Mouse (Mus musculus) hindbrain, embryonic 11.5 days (tissue): ENCODE data around the gene Fyttd1. TPM values are rescaled to one million over a fixed set of nuclear protein-coding genes. Genes with fewer than 3 reads are reported as not detected.

ENCODE experiments used
- ATAC-seq: fragments of 200-750 bp; cut with Nextera tagmentation; 2 replicates; pipeline ENCODE4 v1.8.0; 2017; ENCODE audit warnings: mild to moderate bottlenecking, moderate TSS enrichment, moderate library complexity; ENCODE audit not compliant: low FRiP score
- DNase-seq: peaks from one replicate; pipeline ENCODE4 v3.0.0-alpha.2; 2015; ENCODE audit warnings: low spot score
- H3K27ac ChIP-seq: fragments of 300-500 bp; sonication (generic); 2 replicates; pipeline ENCODE4 v1.5.1; 2014; ENCODE audit warnings: mild to moderate bottlenecking, low read depth, low read length
- H3K27me3 ChIP-seq: fragments of 300-500 bp; sonication (generic); 2 replicates; pipeline ENCODE4 v1.6.1; 2014; ENCODE audit warnings: mild to moderate bottlenecking, low read length, moderate library complexity, mixed read lengths; ENCODE audit not compliant: control insufficient read depth, insufficient read depth
- H3K36me3 ChIP-seq: fragments of 300-500 bp; sonication (generic); 2 replicates; pipeline ENCODE4 v1.6.1; 2014; ENCODE audit warnings: mild to moderate bottlenecking, low read length, moderate library complexity, mixed read lengths; ENCODE audit not compliant: control insufficient read depth, insufficient read depth
- H3K4me1 ChIP-seq: fragments of 300-500 bp; sonication (generic); replicated peaks from 2 replicates; pipeline ENCODE4 v1.6.1; 2014; ENCODE audit warnings: low read length, mixed read lengths; ENCODE audit not compliant: control insufficient read depth, insufficient read depth
- H3K4me2 ChIP-seq: fragments of 300-500 bp; sonication (generic); replicated peaks from 2 replicates; pipeline ENCODE4 v1.6.1; 2014; ENCODE audit warnings: mild to moderate bottlenecking, low read depth, low read length
- H3K4me3 ChIP-seq: fragments of 300-500 bp; sonication (generic); 2 replicates; pipeline ENCODE4 v1.5.1; 2014; ENCODE audit warnings: low read depth, low read length
- H3K9ac ChIP-seq: fragments of 300-500 bp; sonication (generic); 2 replicates; pipeline ENCODE4 v1.6.1; 2014; ENCODE audit warnings: low read depth, low read length
- H3K9me3 ChIP-seq: fragments of 300-500 bp; sonication (generic); 2 replicates; pipeline ENCODE4 v1.6.1; 2016; ENCODE audit warnings: low read length; ENCODE audit not compliant: control insufficient read depth
- WGBS: fragments of 180-500 bp; shearing (Covaris S2); extraction: QIAGEN DNeasy Blood & Tissue Kit; methylation state at CpG from one replicate; pipeline ENCODE4 v1.1.7; 2014; 5-methylcytosine and 5-hydroxymethylcytosine counted together
- polyA plus RNA-seq: library from polyadenylated mRNA; unstranded; fragments of >200 nt; fragmentation: Nextera tagmentation; extraction: Ambion mirVana; gene quantifications from 2 replicates; pipeline ENCODE4 v1.2.1, GENCODE M21; 2014

Gene Fyttd1
- polyA plus RNA-seq: 137 and 141 TPM in 2 replicates

- Histone ChIP-seq H3K4me2 (peak within 1 kb of the TSS; percentile 80), H3K9me3 (no peaks in the 10 kb centered on the region)
- under 1% methylated on average over 72 of the region's 83 CpGs for WGBS
These were observed at the start of gene Fyttd1, which contains the start of gene Rubcn for GRCm38 (mm10) chr16:32877343-32878156. Gene Fyttd1, plus strand, starts transcription at chr16:32877500. Gene Rubcn, minus strand, starts transcription at chr16:32877766.

GRCm38 (mm10) chr16:32829104-32829503, 48.2 kb upstream of the Fyttd1 start:
- no peaks in the 10 kb centered on the region for H3K9me3 ChIP-seq
- WGBS: 86% methylated on average over 11 of the region's 11 CpGs
- H3K4me2 ChIP-seq: no peak overlapping the region
- no peaks in the 10 kb centered on the region for H3K4me1 ChIP-seq
- no peak overlapping the region for H3K9ac ChIP-seq
- DNase-seq (no peak), ATAC-seq (no peak)
- H3K4me3 ChIP-seq: no peak overlapping the region
- no peaks in the 10 kb centered on the region for H3K36me3 ChIP-seq
- H3K27me3 ChIP-seq: no peaks in the 10 kb centered on the region
- no peak overlapping the region for H3K27ac ChIP-seq

More at GRCm38 (mm10) chr16:32877343-32878156, at the start of gene Fyttd1, which contains the start of gene Rubcn:
- no peaks in the 10 kb centered on the region for H3K27me3 ChIP-seq
- peak within 1 kb of the TSS; percentile 92 for H3K4me3 ChIP-seq
- DNase-seq (peak; percentile 97), ATAC-seq (peak; percentile 97)
- H3K9ac ChIP-seq: peak within 1 kb of the TSS; percentile 84
- H3K36me3 ChIP-seq: no peaks in the 10 kb centered on the region
- peaks cover 2% of the 10 kb centered on the region for H3K4me1 ChIP-seq
- H3K27ac ChIP-seq: peak within 1 kb of the TSS; percentile 83

- Histone ChIP-seq H3K36me3 (no peaks in the 10 kb centered on the region), H3K4me3 (no peak overlapping the region), H3K27me3 (no peaks in the 10 kb centered on the region), H3K27ac (no peak overlapping the region), H3K4me1 (no peaks in the 10 kb centered on the region), H3K9me3 (no peaks in the 10 kb centered on the region), H3K9ac (no peak overlapping the region), H3K4me2 (no peak overlapping the region)
- 90% methylated on average over 4 of the region's 4 CpGs for WGBS
- DNase-seq: no peak
- ATAC-seq: no peak
These were observed 45.8 kb upstream of the Fyttd1 start for GRCm38 (mm10) chr16:32831501-32831900.

- ATAC-seq (no peak), DNase-seq (no peak)
- 93% methylated on average over 11 of the region's 11 CpGs for WGBS
- H3K27ac ChIP-seq: no peak overlapping the region
- 0 out of 2 replicates have a peak, but pooled peaks cover 2% of the 10 kb centered on the region for H3K36me3 ChIP-seq
- no peak overlapping the region for H3K4me2 ChIP-seq
- H3K27me3 ChIP-seq: no peaks in the 10 kb centered on the region
- no peak overlapping the region for H3K9ac ChIP-seq
- no peaks in the 10 kb centered on the region for H3K9me3 ChIP-seq
- no peaks in the 10 kb centered on the region for H3K4me1 ChIP-seq
- no peak overlapping the region for H3K4me3 ChIP-seq
These were observed 30.2 kb upstream of the Fyttd1 start for GRCm38 (mm10) chr16:32847103-32847502.

GRCm38 (mm10) chr16:32849042-32849830, 28.1 kb upstream of the Fyttd1 start:
- no peaks in the 10 kb centered on the region for H3K27me3 ChIP-seq
- WGBS: 96% methylated on average over 11 of the region's 11 CpGs
- ATAC-seq (no peak), DNase-seq (no peak)
- no peak overlapping the region for H3K27ac ChIP-seq
- no peak overlapping the region for H3K9ac ChIP-seq
- H3K4me1 ChIP-seq: no peaks in the 10 kb centered on the region
- no peak overlapping the region for H3K4me2 ChIP-seq
- no peak overlapping the region for H3K4me3 ChIP-seq
- H3K9me3 ChIP-seq: no peaks in the 10 kb centered on the region
- H3K36me3 ChIP-seq: 0 out of 2 replicates have a peak, but pooled peaks cover 2% of the 10 kb centered on the region

GRCm38 (mm10) chr16:32853492-32854049, 23.7 kb upstream of the Fyttd1 start:
- 82% methylated on average over 13 of the region's 13 CpGs for whole genome bisulfite sequencing
- Histone ChIP-seq H3K9ac (no peak overlapping the region), H3K4me1 (no peaks in the 10 kb centered on the region), H3K27ac (no peak overlapping the region), H3K4me2 (no peak overlapping the region), H3K36me3 (no peaks in the 10 kb centered on the region), H3K27me3 (no peaks in the 10 kb centered on the region), H3K4me3 (no peak overlapping the region), H3K9me3 (no peaks in the 10 kb centered on the region)
- ATAC-seq (no peak), DNase-seq (no peak)

- no peaks in the 10 kb centered on the region for H3K9me3 ChIP-seq
- H3K4me1 ChIP-seq: no peaks in the 10 kb centered on the region
- no peak overlapping the region for H3K9ac ChIP-seq
- H3K36me3 ChIP-seq: no peaks in the 10 kb centered on the region
- no peak overlapping the region for H3K4me2 ChIP-seq
- H3K27ac ChIP-seq: no peak overlapping the region
- no peaks in the 10 kb centered on the region for H3K27me3 ChIP-seq
- DNase-seq (no peak), ATAC-seq (no peak)
- WGBS: 88% methylated on average over 2 of the region's 2 CpGs
- no peak overlapping the region for H3K4me3 ChIP-seq
These were observed 23.2 kb upstream of the Fyttd1 start for GRCm38 (mm10) chr16:32854050-32854571.

GRCm38 (mm10) chr16:32856751-32857150, 20.5 kb upstream of the Fyttd1 start:
- Histone ChIP-seq H3K4me2 (no peak overlapping the region), H3K27ac (no peak overlapping the region), H3K4me3 (no peak overlapping the region), H3K27me3 (no peaks in the 10 kb centered on the region), H3K9ac (no peak overlapping the region), H3K4me1 (no peaks in the 10 kb centered on the region), H3K36me3 (no peaks in the 10 kb centered on the region), H3K9me3 (no peaks in the 10 kb centered on the region)
- WGBS: 86% methylated on average over 3 of the region's 3 CpGs
- DNase-seq: no peak
- ATAC-seq: no peak
